Mouse (Mus musculus) heart, embryonic 16.5 days (tissue): ENCODE measurements around the gene Gm5678. TPM values are rescaled to one million over a fixed set of nuclear protein-coding genes. Genes with fewer than 3 reads are reported as not detected.

Source experiments
- ATAC-seq: fragments of 200-750 bp; cut with Nextera tagmentation; replicated peaks from 2 replicates; pipeline ENCODE4 v1.8.0; 2017; ENCODE audit warnings: moderate number of reproducible peaks; ENCODE audit not compliant: insufficient read depth, low FRiP score; ENCODE audit errors: extremely low read depth
- H3K27ac ChIP-seq: fragments of 300-500 bp; sonication (generic); 2 replicates; pipeline ENCODE4 v1.5.1; 2014; ENCODE audit warnings: mild to moderate bottlenecking, low read length, control low read depth, moderate library complexity
- H3K27me3 ChIP-seq: fragments of 300-500 bp; sonication (generic); 2 replicates; pipeline ENCODE4 v1.6.1; 2014; ENCODE audit warnings: low read length, mixed read lengths; ENCODE audit not compliant: control insufficient read depth, insufficient read depth
- H3K36me3 ChIP-seq: fragments of 300-500 bp; sonication (generic); 2 replicates; pipeline ENCODE4 v1.6.1; 2014; ENCODE audit not compliant: control insufficient read depth, insufficient read depth
- H3K4me1 ChIP-seq: fragments of 300-500 bp; sonication (generic); 2 replicates; pipeline ENCODE4 v1.6.1; 2014; ENCODE audit warnings: low read length, mixed read lengths; ENCODE audit not compliant: control insufficient read depth, insufficient read depth
- H3K4me2 ChIP-seq: fragments of 300-500 bp; sonication (generic); 2 replicates; pipeline ENCODE4 v1.6.1; 2014; ENCODE audit warnings: low read depth, mild to moderate bottlenecking, control low read depth, low read length
- H3K4me3 ChIP-seq: fragments of 300-500 bp; sonication (generic); 2 replicates; pipeline ENCODE4 v1.5.1; 2014; ENCODE audit warnings: mild to moderate bottlenecking, control low read depth, low read length
- H3K9ac ChIP-seq: fragments of 300-500 bp; sonication (generic); 2 replicates; pipeline ENCODE4 v1.6.1; 2014; ENCODE audit warnings: low read length, control low read depth
- H3K9me3 ChIP-seq: fragments of 300-500 bp; sonication (generic); replicated peaks from 2 replicates; pipeline ENCODE4 v1.6.1; 2016; ENCODE audit warnings: low read length; ENCODE audit not compliant: control insufficient read depth
- WGBS: fragments of 180-500 bp; shearing (Covaris S2); extraction: QIAGEN DNeasy Blood & Tissue Kit; methylation state at CpG from one replicate; pipeline ENCODE4 v1.1.7; 2014; 5-methylcytosine and 5-hydroxymethylcytosine counted together
- polyA plus RNA-seq: library from polyadenylated mRNA; unstranded; fragments of >200 nt; fragmentation: Nextera tagmentation; extraction: Ambion mirVana; gene quantifications from 2 replicates; pipeline ENCODE4 v1.2.1, GENCODE M21; 2015

Gm5678 gene
- polyA plus RNA-seq, 1 experiment from 2014 or later = not detected

DNA sequence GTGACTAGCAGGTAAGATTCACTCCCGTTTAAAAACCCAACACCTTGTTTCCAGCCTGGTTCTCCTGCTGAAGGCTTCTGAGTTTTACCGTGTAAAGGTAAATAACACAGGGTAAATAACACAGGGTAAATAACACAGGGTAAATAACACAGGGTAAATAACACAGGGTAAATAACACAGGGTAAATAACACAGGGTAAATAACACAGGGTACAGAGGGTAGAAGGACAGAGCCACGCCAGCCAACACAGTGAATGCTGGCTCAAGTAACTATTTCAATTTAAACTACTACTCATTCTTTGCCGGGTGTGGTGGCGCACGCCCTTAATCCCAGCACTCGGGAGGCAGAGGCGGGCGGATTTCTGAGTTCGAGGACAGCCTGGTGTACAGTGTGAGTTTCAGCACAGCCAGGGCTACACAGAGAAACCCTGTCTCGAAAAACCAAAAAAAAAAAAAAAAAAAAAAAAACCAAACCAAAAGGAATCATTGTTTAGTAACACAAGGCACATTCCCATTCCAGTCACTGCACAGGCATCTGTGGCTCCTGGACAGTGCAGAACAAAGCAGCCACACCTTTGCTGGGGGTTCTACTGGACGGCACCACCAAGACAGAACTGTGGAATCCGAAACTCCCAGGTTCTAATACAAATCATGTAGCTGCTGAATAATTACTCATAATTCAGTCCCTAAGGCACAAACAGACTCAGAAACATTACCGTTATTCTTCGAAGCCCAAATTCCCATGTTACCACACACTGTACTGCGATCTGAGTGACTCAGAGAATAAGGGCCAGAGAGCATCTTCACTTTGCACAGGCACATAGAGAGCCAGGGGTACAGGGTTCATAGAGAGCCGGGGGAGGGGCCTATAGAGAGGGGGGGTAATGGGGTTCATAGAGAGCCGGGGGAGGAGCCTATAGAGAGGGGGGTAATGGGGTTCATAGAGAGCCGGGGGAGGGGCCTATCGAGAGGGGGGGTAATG lies 36.2 kb upstream of the Gm5678 start:
- Histone ChIP-seq H3K36me3 (peaks cover 21% of the 10 kb centered on the region; the same call in 1 of the 2 replicates), H3K9me3 (no peaks in the 10 kb centered on the region), H3K4me2 (no peak overlapping the region), H3K9ac (no peak overlapping the region), H3K4me3 (no peak overlapping the region), H3K4me1 (no peaks in the 10 kb centered on the region), H3K27ac (no peak overlapping the region), H3K27me3 (no peaks in the 10 kb centered on the region)
- WGBS = 88% methylated on average over 20 of the region's 20 CpGs
- no peak for ATAC-seq

DNA sequence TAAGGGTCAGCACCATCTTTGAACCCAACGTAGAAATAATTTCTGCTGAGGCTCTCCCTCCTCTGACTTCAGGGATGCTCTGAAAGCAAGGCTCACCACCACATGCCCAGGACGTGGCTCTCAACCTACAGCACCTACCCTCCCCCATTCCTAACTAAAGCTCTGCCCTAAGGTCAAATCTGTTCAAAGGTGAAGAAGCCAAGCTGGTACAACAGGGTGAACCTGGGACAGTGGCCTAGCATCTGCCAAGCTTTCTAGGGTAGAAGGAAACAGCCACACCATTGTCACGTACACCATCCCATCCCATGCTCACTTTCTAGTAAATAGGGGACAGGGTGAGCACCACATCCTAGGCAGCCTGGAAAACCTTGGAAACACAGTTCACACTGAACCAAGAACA lies 35.2 kb upstream of the Gm5678 start:
- no peak overlapping the region for H3K4me3 ChIP-seq
- H3K9me3 ChIP-seq = no peaks in the 10 kb centered on the region
- ATAC-seq = no peak
- peaks cover 22% of the 10 kb centered on the region; the same call in 1 of the 2 replicates for H3K36me3 ChIP-seq
- no peaks in the 10 kb centered on the region for H3K27me3 ChIP-seq
- no peak overlapping the region for H3K9ac ChIP-seq
- no peaks in the 10 kb centered on the region for H3K4me1 ChIP-seq
- H3K27ac ChIP-seq = no peak overlapping the region
- H3K4me2 ChIP-seq = no peak overlapping the region
- 90% methylated on average over 3 of the region's 3 CpGs for WGBS

DNA sequence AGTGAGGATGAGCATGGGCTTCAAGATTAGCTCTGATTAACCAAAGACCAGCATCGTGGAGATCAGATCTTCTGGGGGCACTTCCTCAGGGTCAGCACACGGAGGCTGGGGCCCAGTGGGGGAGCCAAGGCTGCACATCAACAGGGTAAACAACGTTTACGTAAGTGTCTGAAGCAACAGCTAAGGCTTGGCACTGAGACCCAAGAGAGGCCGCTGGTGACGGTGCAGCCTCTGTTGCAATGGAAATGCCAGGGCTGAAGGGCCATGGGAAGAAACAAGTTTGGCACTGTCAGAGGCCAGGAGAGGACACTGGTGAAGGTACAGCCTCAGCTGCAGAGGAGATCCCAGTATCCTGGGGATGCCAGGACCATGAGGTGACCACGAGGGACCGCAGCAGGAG lies 34.5 kb upstream of the Gm5678 start:
- WGBS = 89% methylated on average over 8 of the region's 8 CpGs
- ATAC-seq = no peak
- Histone ChIP-seq H3K9ac (no peak overlapping the region), H3K4me1 (no peaks in the 10 kb centered on the region), H3K4me3 (no peak overlapping the region), H3K27ac (no peak overlapping the region), H3K9me3 (no peaks in the 10 kb centered on the region), H3K4me2 (no peak overlapping the region), H3K27me3 (no peaks in the 10 kb centered on the region), H3K36me3 (peaks cover 29% of the 10 kb centered on the region)

GRCm38 (mm10) chr16:93594448-93594847 lies 33.4 kb upstream of the Gm5678 start:
- Histone ChIP-seq H3K9me3 (no peaks in the 10 kb centered on the region), H3K36me3 (peaks cover 30% of the 10 kb centered on the region), H3K4me1 (no peaks in the 10 kb centered on the region), H3K27me3 (no peaks in the 10 kb centered on the region), H3K9ac (no peak overlapping the region), H3K4me2 (no peak overlapping the region), H3K27ac (no peak overlapping the region), H3K4me3 (no peak overlapping the region)
- no peak for ATAC-seq
- 92% methylated on average over 10 of the region's 10 CpGs for WGBS

- 78% methylated on average over 5 of the region's 5 CpGs for WGBS
- Histone ChIP-seq H3K4me3 (no peak overlapping the region), H3K27me3 (no peaks in the 10 kb centered on the region), H3K27ac (no peak overlapping the region), H3K9ac (no peak overlapping the region), H3K9me3 (no peaks in the 10 kb centered on the region), H3K4me1 (no peaks in the 10 kb centered on the region), H3K4me2 (no peak overlapping the region), H3K36me3 (peaks cover 20% of the 10 kb centered on the region)
- ATAC-seq = no peak
These were observed 32.1 kb upstream of the Gm5678 start for GRCm38 (mm10) chr16:93595766-93596165.

GRCm38 (mm10) chr16:93596807-93597206 lies 31.1 kb upstream of the Gm5678 start:
- Histone ChIP-seq H3K27me3 (no peaks in the 10 kb centered on the region), H3K36me3 (peaks cover 19% of the 10 kb centered on the region), H3K27ac (no peak overlapping the region), H3K9me3 (no peaks in the 10 kb centered on the region), H3K4me2 (no peak overlapping the region), H3K4me1 (no peaks in the 10 kb centered on the region), H3K9ac (no peak overlapping the region), H3K4me3 (no peak overlapping the region)
- 80% methylated on average over 7 of the region's 7 CpGs for WGBS
- ATAC-seq = no peak

DNA sequence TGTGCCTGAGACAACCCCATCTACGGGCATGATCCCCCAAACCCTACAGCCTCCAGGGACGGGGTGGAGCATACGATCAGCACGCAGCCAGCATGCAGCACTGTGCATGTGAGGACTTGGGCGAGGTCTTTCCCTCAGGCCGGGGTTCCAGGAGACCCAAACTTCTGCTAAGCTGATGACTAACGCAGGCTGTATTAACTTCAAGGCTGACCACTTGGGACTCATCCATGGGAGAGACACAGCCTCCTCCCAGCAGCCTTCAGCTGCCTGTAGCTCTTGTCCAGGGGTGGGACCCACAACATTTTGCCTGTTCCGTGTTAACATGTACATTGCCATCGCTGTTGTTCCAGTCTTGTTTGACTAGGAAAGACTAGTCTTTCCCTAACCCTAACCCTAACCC lies 30.3 kb upstream of the Gm5678 start:
- ATAC-seq = no peak
- Histone ChIP-seq H3K27me3 (no peaks in the 10 kb centered on the region), H3K9ac (no peak overlapping the region), H3K27ac (no peak overlapping the region), H3K4me1 (no peaks in the 10 kb centered on the region), H3K9me3 (no peaks in the 10 kb centered on the region), H3K4me2 (no peak overlapping the region), H3K36me3 (peaks cover 19% of the 10 kb centered on the region), H3K4me3 (no peak overlapping the region)
- WGBS = 88% methylated on average over 9 of the region's 9 CpGs

GRCm38 (mm10) chr16:93599461-93599860 lies 28.4 kb upstream of the Gm5678 start:
- H3K27ac ChIP-seq = no peak overlapping the region
- H3K9me3 ChIP-seq = no peaks in the 10 kb centered on the region
- H3K36me3 ChIP-seq = peaks cover 12% of the 10 kb centered on the region
- H3K9ac ChIP-seq = no peak overlapping the region
- H3K4me2 ChIP-seq = no peak overlapping the region
- H3K4me1 ChIP-seq = peaks cover 4% of the 10 kb centered on the region
- ATAC-seq = no peak
- no peak overlapping the region for H3K4me3 ChIP-seq
- H3K27me3 ChIP-seq = no peaks in the 10 kb centered on the region
- 86% methylated on average over 6 of the region's 6 CpGs for WGBS

DNA sequence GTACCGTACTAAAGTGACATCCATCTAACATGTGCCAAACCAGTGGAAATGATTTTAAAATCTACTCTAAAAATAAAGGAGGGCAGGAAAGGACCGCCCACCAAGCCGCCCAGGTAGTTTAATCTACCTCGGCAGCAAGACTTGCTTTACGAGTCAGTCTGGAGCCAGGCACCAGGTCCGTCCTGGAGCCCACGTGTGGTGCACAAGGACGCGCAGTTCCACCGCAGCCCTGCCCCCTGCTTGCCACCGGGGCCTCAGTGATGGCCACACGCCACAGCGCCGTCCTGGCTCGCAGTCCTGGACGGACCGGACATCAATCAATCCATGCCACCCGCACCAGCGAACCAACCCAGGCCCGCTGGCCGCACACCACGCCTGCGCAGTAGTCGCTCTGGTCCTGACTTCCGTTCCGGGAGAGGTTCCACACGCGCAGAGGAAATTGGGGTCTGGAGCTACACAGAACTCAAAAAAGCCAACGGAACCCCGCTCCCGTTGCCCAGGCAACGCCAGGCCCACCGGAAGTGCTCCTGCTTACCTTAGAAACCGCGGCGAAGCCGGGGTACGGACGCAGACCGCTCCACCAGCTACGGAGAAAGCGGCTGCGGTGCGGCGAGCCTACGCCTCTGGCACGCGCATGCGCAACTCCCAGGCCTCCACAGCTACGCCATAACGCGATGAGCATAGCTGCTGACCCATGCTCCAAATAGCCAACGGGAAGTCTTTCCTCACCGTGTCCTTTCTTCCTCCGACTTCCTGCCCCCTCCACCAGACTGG lies 24.3 kb upstream of the Gm5678 start, which contains the start of gene Setd4:
Setd4 (minus strand) TSS at position 625 of the 774 bp plus-strand sequence.
- Histone ChIP-seq H3K9ac (peak within 1 kb of the TSS; percentile 85), H3K27me3 (no peaks in the 10 kb centered on the region), H3K4me2 (peak within 1 kb of the TSS; percentile 96), H3K36me3 (no peaks in the 10 kb centered on the region; the same call in 1 of the 2 replicates), H3K27ac (peak within 1 kb of the TSS; percentile 91), H3K4me3 (peak within 1 kb of the TSS; percentile 78), H3K9me3 (no peaks in the 10 kb centered on the region), H3K4me1 (peaks cover 9% of the 10 kb centered on the region)
- peak; percentile 88 for ATAC-seq
- 1% methylated on average over 55 of the region's 55 CpGs for WGBS
